In genomic region chr14:34623531-34624210, GRCm38 (mm10) we compare ENCODE assay signal across 16 mouse cellular contexts. TPM values are rescaled to one million over a fixed set of nuclear protein-coding genes. Genes with fewer than 3 reads are reported as not detected.
DNase-seq lines count a peak whose midpoint lies in the region; ATAC-seq and TF ChIP-seq lines count a peak whose summit lies in the region.
"Had no signal": no experiment of that assay in that cellular context is flagged by ENCODE, and none has a peak within 500 bp of the region (broad histone marks: within the 10 kb centered on the region; RNA-seq: fewer than 3 reads in every experiment).

No protein-coding gene starts in this region.

- no peaks in the 10 kb centered on the region for H3K36me3 ChIP-seq in liver, postnatal 0 days (replicated peaks; ENCODE audit: insufficient read depth, low read length)
- H3K36me3 ChIP-seq: hindbrain, embryonic 13.5 days; limb, embryonic 15.5 days had no signal

- DNase-seq in adrenal gland, adult (ENCODE audit: inconsistent age in 2 of 2, low spot score in 1 of 2) = peak; percentile 55 to 71
- DNase-seq in adrenal gland, postnatal 4 days (ENCODE audit: low spot score in 2 of 2) = no peak
- DNase-seq in ovary, adult 18-20 months (ENCODE audit: low spot score) = peak; percentile 77
- no peak for DNase-seq in ovary, postnatal 14 days (ENCODE audit: low spot score)
- DNase-seq in liver, postnatal 0 days = peak; percentile 80
- no peak for DNase-seq in retina, embryonic 14.5 days (ENCODE audit: low spot score)
- no peak for DNase-seq in cerebellum, postnatal 4 days (ENCODE audit: low spot score in 2 of 2)
- DNase-seq: kidney, adult 18-20 months; thymus, adult 18-20 months had no signal

- no peak overlapping the region for H3K9ac ChIP-seq in liver, postnatal 0 days (replicated peaks)
- H3K9ac ChIP-seq: hindbrain, embryonic 13.5 days; limb, embryonic 15.5 days had no signal

- peak overlapping the region; percentile 67 for H3K27ac ChIP-seq in liver, postnatal 0 days (ENCODE audit: low read depth)
- H3K27ac ChIP-seq: hindbrain, embryonic 13.5 days; left cerebral cortex, adult 2 months; limb, embryonic 15.5 days had no signal

- H3K9me3 ChIP-seq in liver, postnatal 0 days (ENCODE audit: low read length) = no peaks in the 10 kb centered on the region
- H3K9me3 ChIP-seq: hindbrain, embryonic 13.5 days; limb, embryonic 15.5 days had no signal

- TF ChIP-seq EP300 in liver, postnatal 0 days (IDR thresholded peaks at IDR 0.05; ENCODE audit: low read depth) = peak; percentile 99

- 0 out of 2 replicates have a peak overlapping the region, but pooled peaks have one; percentile 13 for H3K4me3 ChIP-seq in liver, postnatal 0 days (ENCODE audit: low read depth, low read length)
- H3K4me3 ChIP-seq: hindbrain, embryonic 13.5 days; left cerebral cortex, adult 2 months; limb, embryonic 15.5 days had no signal

- peaks cover 17% of the 10 kb centered on the region for H3K4me1 ChIP-seq in liver, postnatal 0 days (ENCODE audit: insufficient read depth)
- H3K4me1 ChIP-seq: hindbrain, embryonic 13.5 days; limb, embryonic 15.5 days had no signal

- ATAC-seq in erythroblast, adult 5-6 weeks (replicated peaks; ENCODE audit: low FRiP score, poor library complexity, severe bottlenecking) = peak; percentile 68
- peak; percentile 82 for ATAC-seq in liver, postnatal 0 days

- H3K27me3 ChIP-seq in liver, postnatal 0 days (ENCODE audit: insufficient read depth, low read length) = no peaks in the 10 kb centered on the region
- H3K27me3 ChIP-seq: hindbrain, embryonic 13.5 days; limb, embryonic 15.5 days had no signal

- peak overlapping the region; percentile 64 for H3K4me2 ChIP-seq in liver, postnatal 0 days (ENCODE audit: low read depth, low read length)
- H3K4me2 ChIP-seq: hindbrain, embryonic 13.5 days; limb, embryonic 15.5 days had no signal

- WGBS in liver, postnatal 0 days (ENCODE audit: insufficient replicate concordance) = 37% methylated on average over 16 of the region's 16 CpGs

- no peak for TF ChIP-seq CTCF in liver, postnatal 0 days (IDR thresholded peaks at IDR 0.05; ENCODE audit: low read depth)

RNA-seq across cellular contexts. Expression of gene Opn4, which starts 23.7 kb away (rescaled TPM):
- total RNA-seq in adrenal gland, postnatal 4 days (2021) = not detected
- not detected in 2 replicates for total RNA-seq in erythroblast, adult 5-6 weeks (2015; ENCODE audit: low replicate concordance)
- not detected in 2 replicates for total RNA-seq in erythroblast, adult 5-6 weeks (2017; ENCODE audit: low replicate concordance)
- not detected in 2 replicates for polyA plus RNA-seq in liver, postnatal 0 days (2015; fragmentation: Nextera tagmentation; extraction: Ambion mirVana)
- total RNA-seq: left cerebral cortex, adult 2 months had no signal
- polyA plus RNA-seq: cortical plate, adult 2 months; gonadal fat pad, adult 2 months; hindbrain, embryonic 13.5 days; spleen, adult 2 months had no signal

RNA-seq across cellular contexts. Expression of gene Ldb3, which starts 35.2 kb away (rescaled TPM):
- total RNA-seq in adrenal gland, postnatal 4 days (2021) = 10 to 100 TPM; 14.3 to 37.2 TPM
- not detected in 2 replicates for total RNA-seq in erythroblast, adult 5-6 weeks (2015; ENCODE audit: low replicate concordance)
- total RNA-seq in erythroblast, adult 5-6 weeks (2017; ENCODE audit: low replicate concordance) = not detected in 2 replicates
- 0.26 and 3.2 TPM in 2 replicates for polyA plus RNA-seq in liver, postnatal 0 days (2015; fragmentation: Nextera tagmentation; extraction: Ambion mirVana)

RNA-seq across cellular contexts. Expression of gene Wapl, which starts 50.1 kb away (rescaled TPM):
- total RNA-seq in adrenal gland, postnatal 4 days (2021) = 10 to 100 TPM; 90.8 to 95.2 TPM
- total RNA-seq in erythroblast, adult 5-6 weeks (2015; ENCODE audit: low replicate concordance) = 144 and 152 TPM in 2 replicates
- 291 and 438 TPM in 2 replicates for total RNA-seq in erythroblast, adult 5-6 weeks (2017; ENCODE audit: low replicate concordance)
- polyA plus RNA-seq in liver, postnatal 0 days (2015; fragmentation: Nextera tagmentation; extraction: Ambion mirVana) = 15.3 TPM in 2 replicates

Comparison
In these comparisons a context has a peak if more than half of its experiments do, and no peak if none do; other contexts are left out.
1. DNase-seq: peak in adrenal gland, adult (2 of 2), ovary, adult 18-20 months (single experiment) and liver, postnatal 0 days (single experiment); none in adrenal gland, postnatal 4 days (0 of 2), ovary, postnatal 14 days (single experiment), retina, embryonic 14.5 days (single experiment) and cerebellum, postnatal 4 days (0 of 2).
2. RNA of gene Ldb3, which starts 35.2 kb away (total RNA-seq): 14.3 to 37.2 TPM in adrenal gland, postnatal 4 days; not detected in erythroblast, adult 5-6 weeks; every median in the first group is over 10 times any median in the second.